Mouse (Mus musculus) activated CD4-positive, CD25-positive, alpha-beta regulatory T cell (primary cell): Measurements from ENCODE around the gene Vmn2r50. TPM values are rescaled to one million over a fixed set of nuclear protein-coding genes. Genes with fewer than 3 reads are reported as not detected.

Experiments
- polyA plus RNA-seq, 2 experiments: library from polyadenylated mRNA; unstranded; fragments of 100-300 nt; shearing (Covaris generic); gene quantifications; one replicate each; pipeline ENCODE4 v1.2.1; 2017

The Vmn2r50 gene
- polyA plus RNA-seq, result under 1 TPM in 1 of 2 experiments, not detected in 1; 0.49 TPM

GRCm38 (mm10) chr7:10053196-10053595, at the start of gene Vmn2r50:
Gene Vmn2r50 (minus strand): TSS chr7:10053296.

DNA sequence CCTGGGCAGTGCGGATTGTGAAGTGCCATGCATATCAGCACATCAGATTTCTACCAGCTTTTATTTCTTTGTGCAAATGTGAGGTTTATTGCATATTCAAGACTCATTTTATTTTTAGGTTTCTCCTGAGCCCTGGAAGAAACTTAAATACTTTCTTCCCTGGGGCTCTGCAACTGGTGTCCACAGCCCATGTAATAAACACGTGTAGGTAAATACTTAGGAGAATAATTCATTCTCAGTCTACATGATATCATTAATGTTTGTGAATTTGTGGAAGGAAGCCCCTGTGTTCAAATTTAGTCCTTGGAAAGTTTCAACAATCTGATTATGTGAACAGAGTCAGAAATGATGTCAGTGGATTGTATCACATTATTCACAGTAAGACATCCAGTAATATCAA, 60.9 kb downstream of the Vmn2r50 start, which contains the start of gene Vmn2r49:
TSS of gene Vmn2r49 (minus strand) at position 101 of the 400 bp plus-strand sequence.

Other genes starting within 250 kb of the Vmn2r50 start
- not detected for gene Vmn2r47, start 212.0 kb downstream of the Vmn2r50 start, polyA plus RNA-seq
- not detected for gene Vmn2r48, start 99.7 kb downstream of the Vmn2r50 start, polyA plus RNA-seq
- gene Vmn2r49, start 61.0 kb downstream of the Vmn2r50 start, polyA plus RNA-seq, result under 1 TPM in 1 of 2 experiments, not detected in 1; 0.16 TPM
- under 1 TPM in 1 of 2 experiments, not detected in 1; 0.14 TPM for gene Vmn2r51, start 52.4 kb upstream of the Vmn2r50 start, polyA plus RNA-seq
- gene Vmn2r52, start 123.3 kb upstream of the Vmn2r50 start, polyA plus RNA-seq, result under 1 TPM; 0.07 to 0.11 TPM
- not detected for gene Vmn1r66, start 224.7 kb upstream of the Vmn2r50 start, polyA plus RNA-seq